Mouse (Mus musculus): ENCODE data around the gene Arhgdib.

Gene Arhgdib

GRCm38 (mm10) chr6:136941051-136942021, at the start of gene Arhgdib:
TSS of gene Arhgdib (minus strand) at chr6:136941899.
- peak; percentile 51 for DNase-seq (ENCODE audit: low read depth, low spot score)

GRCm38 (mm10) chr6:136990557-136990956, 48.9 kb upstream of the Arhgdib start:
- DNase-seq (ENCODE audit: low read depth, low spot score), result no peak

GRCm38 (mm10) chr6:136989824-136990497, 48.3 kb upstream of the Arhgdib start:
- peak; percentile 94 for DNase-seq (ENCODE audit: low read depth, low spot score)

GRCm38 (mm10) chr6:136988536-136989060, 46.9 kb upstream of the Arhgdib start:
- DNase-seq (ENCODE audit: low read depth, low spot score), result no peak

GRCm38 (mm10) chr6:136986718-136987117, 45.0 kb upstream of the Arhgdib start:
- DNase-seq (ENCODE audit: low read depth, low spot score), result peak; percentile 62

GRCm38 (mm10) chr6:136986019-136986418, 44.3 kb upstream of the Arhgdib start:
- no peak for DNase-seq (ENCODE audit: low read depth, low spot score)

GRCm38 (mm10) chr6:136983201-136983600, 41.5 kb upstream of the Arhgdib start:
- DNase-seq (ENCODE audit: low read depth, low spot score), result peak; percentile 63

GRCm38 (mm10) chr6:136982581-136982980, 40.9 kb upstream of the Arhgdib start:
- DNase-seq (ENCODE audit: low read depth, low spot score), result no peak

- DNase-seq (ENCODE audit: low read depth, low spot score), result peak; percentile 53
Measured at GRCm38 (mm10) chr6:136980331-136980746, 38.6 kb upstream of the Arhgdib start.

GRCm38 (mm10) chr6:136979274-136980082, 37.8 kb upstream of the Arhgdib start:
- no peak for DNase-seq (ENCODE audit: low read depth, low spot score)

- DNase-seq (ENCODE audit: low read depth, low spot score), result peak; percentile 52
Measured at GRCm38 (mm10) chr6:136968877-136969276, 27.2 kb upstream of the Arhgdib start.

GRCm38 (mm10) chr6:136967466-136967865, 25.8 kb upstream of the Arhgdib start:
- peak; percentile 63 for DNase-seq (ENCODE audit: low read depth, low spot score)

- no peak for DNase-seq (ENCODE audit: low read depth, low spot score)
Measured at GRCm38 (mm10) chr6:136965912-136966311, 24.2 kb upstream of the Arhgdib start.

GRCm38 (mm10) chr6:136964609-136965510, 23.2 kb upstream of the Arhgdib start:
- no peak for DNase-seq (ENCODE audit: low read depth, low spot score)

- DNase-seq (ENCODE audit: low read depth, low spot score), result no peak
Measured at GRCm38 (mm10) chr6:136962957-136963356, 21.3 kb upstream of the Arhgdib start.

GRCm38 (mm10) chr6:136959131-136959530, 17.4 kb upstream of the Arhgdib start:
- no peak for DNase-seq (ENCODE audit: low read depth, low spot score)

- no peak for DNase-seq (ENCODE audit: low read depth, low spot score)
Measured at GRCm38 (mm10) chr6:136957062-136957461, 15.4 kb upstream of the Arhgdib start.

- no peak for DNase-seq (ENCODE audit: low read depth, low spot score)
Measured at GRCm38 (mm10) chr6:136955240-136955639, 13.5 kb upstream of the Arhgdib start.

GRCm38 (mm10) chr6:136954715-136955114, 13.0 kb upstream of the Arhgdib start:
- DNase-seq (ENCODE audit: low read depth, low spot score), result no peak

- no peak for DNase-seq (ENCODE audit: low read depth, low spot score)
Measured at GRCm38 (mm10) chr6:136954192-136954591, 12.5 kb upstream of the Arhgdib start.
